In genomic region chr7:46002748-46003147, GRCm38 (mm10) we compare ENCODE assay signal across 18 mouse cellular contexts. TPM values are rescaled to one million over a fixed set of nuclear protein-coding genes. Genes with fewer than 3 reads are reported as not detected.
DNase-seq lines count a peak whose midpoint lies in the region; ATAC-seq and TF ChIP-seq lines count a peak whose summit lies in the region.
"Had no signal": no experiment of that assay in that cellular context is flagged by ENCODE, and none has a peak within 500 bp of the region (broad histone marks: within the 10 kb centered on the region; RNA-seq: fewer than 3 reads in every experiment).

No protein-coding gene starts in this region.

- intact Hi-C loops in left cerebral cortex, adult 2 months (cut with DNase I), result no loop called here
- intact Hi-C loops in left cerebral cortex, postnatal 14 days (cut with DNase I), result no loop called here

- no peaks in the 10 kb centered on the region for H3K4me1 ChIP-seq in ES-Bruce4 (ENCODE audit: control insufficient read depth, insufficient read depth, low read length)
- H3K4me1 ChIP-seq in intestine, postnatal 0 days (replicated peaks; ENCODE audit: control insufficient read depth, insufficient read depth, low read length), result no peaks in the 10 kb centered on the region
- H3K4me1 ChIP-seq: limb, embryonic 13.5 days; stomach, embryonic 15.5 days had no signal

- peak; percentile 46; the same call in 1 of the 2 replicates for ATAC-seq in intestine, postnatal 0 days
- ATAC-seq: forebrain, embryonic 14.5 days had no signal

- H3K9ac ChIP-seq in ES-Bruce4 (ENCODE audit: low read depth, poor library complexity, severe bottlenecking), result no peak overlapping the region
- H3K9ac ChIP-seq in intestine, postnatal 0 days (ENCODE audit: low read depth, low read length), result no peak overlapping the region
- H3K9ac ChIP-seq: limb, embryonic 13.5 days; stomach, embryonic 15.5 days had no signal

- no peaks in the 10 kb centered on the region for H3K27me3 ChIP-seq in ES-Bruce4 (ENCODE audit: control insufficient read depth, insufficient read depth, low read length, poor library complexity, severe bottlenecking)
- H3K27me3 ChIP-seq in intestine, postnatal 0 days (replicated peaks; ENCODE audit: control insufficient read depth, insufficient read depth, low read length), result no peaks in the 10 kb centered on the region
- H3K27me3 ChIP-seq: limb, embryonic 13.5 days; stomach, embryonic 15.5 days had no signal

- peak; percentile 57 for TF ChIP-seq CTCF in left cerebral cortex, adult 2 months (IDR thresholded peaks at IDR 0.05)
- peak; percentile 15 for TF ChIP-seq CTCF in ES-Bruce4 (IDR thresholded peaks at IDR 0.05; ENCODE audit: low read depth, low read length)
- peak; percentile 60 for TF ChIP-seq CTCF in intestine, postnatal 0 days (IDR thresholded peaks at IDR 0.05; ENCODE audit: low read depth)

- no peaks in the 10 kb centered on the region for H3K9me3 ChIP-seq in ES-Bruce4 (replicated peaks; ENCODE audit: control insufficient read depth, insufficient read depth, low read length, poor library complexity, severe bottlenecking)
- no peaks in the 10 kb centered on the region for H3K9me3 ChIP-seq in intestine, postnatal 0 days (ENCODE audit: control insufficient read depth)
- H3K9me3 ChIP-seq: limb, embryonic 13.5 days; stomach, embryonic 15.5 days had no signal

- H3K4me3 ChIP-seq in left cerebral cortex, adult 2 months, result no peak overlapping the region
- H3K4me3 ChIP-seq in ES-Bruce4 (ENCODE audit: low read depth, low read length), result no peak overlapping the region
- H3K4me3 ChIP-seq in intestine, postnatal 0 days (ENCODE audit: low read depth, low read length), result no peak overlapping the region
- H3K4me3 ChIP-seq: limb, embryonic 13.5 days; stomach, embryonic 15.5 days had no signal

- TF ChIP-seq EP300 in ES-Bruce4 (IDR thresholded peaks at IDR 0.05; ENCODE audit: insufficient read depth, low read depth, low read length), result no peak

- TF ChIP-seq POLR2A in ES-Bruce4 (IDR thresholded peaks at IDR 0.05; ENCODE audit: insufficient read depth, low read length), result no peak

- H3K27ac ChIP-seq in left cerebral cortex, adult 2 months, result no peak overlapping the region
- no peak overlapping the region for H3K27ac ChIP-seq in ES-Bruce4 (ENCODE audit: insufficient read depth, low read length)
- H3K27ac ChIP-seq in intestine, postnatal 0 days (ENCODE audit: low read depth, low read length), result no peak overlapping the region
- H3K27ac ChIP-seq: limb, embryonic 13.5 days; stomach, embryonic 15.5 days had no signal

- no peak overlapping the region for H3K4me2 ChIP-seq in intestine, postnatal 0 days (replicated peaks; ENCODE audit: low read depth)
- H3K4me2 ChIP-seq: heart, embryonic 11.5 days; limb, embryonic 13.5 days; stomach, embryonic 15.5 days had no signal

- 41% methylated on average over 4 of the region's 4 CpGs for WGBS in intestine, postnatal 0 days

- H3K36me3 ChIP-seq in ES-Bruce4 (ENCODE audit: control insufficient read depth, insufficient read depth, low read length, poor library complexity, severe bottlenecking), result no peaks in the 10 kb centered on the region
- peaks cover 5% of the 10 kb centered on the region; the same call in 1 of the 2 replicates for H3K36me3 ChIP-seq in intestine, postnatal 0 days (ENCODE audit: control insufficient read depth, insufficient read depth)
- H3K36me3 ChIP-seq: limb, embryonic 13.5 days; stomach, embryonic 15.5 days had no signal

- DNase-seq in left cerebral cortex, adult 2 months (ENCODE audit: extremely low spot score in 1 of 2, low spot score in 2 of 2), result no peak
- DNase-seq in left cerebral cortex, postnatal 14 days (ENCODE audit: low spot score in 2 of 2), result no peak
- peak; percentile 37 for DNase-seq in A20 (ENCODE audit: low read depth, low spot score)
- DNase-seq in cerebellum, adult 8-10 months, result no peak
- no peak for DNase-seq in embryo, embryonic 10.5 days (ENCODE audit: low spot score)
- DNase-seq: embryo, embryonic 11 days; gastrocnemius, postnatal 14 days; heart, postnatal 4 days; kidney, postnatal 25 days; layer of hippocampus, postnatal 36 days; lung, postnatal 36 days; midbrain, embryonic 14.5 days had no signal

RNA-seq across cellular contexts. Expression of gene Abcc6, which starts 27.4 kb away (rescaled TPM):
- total RNA-seq in left cerebral cortex, adult 2 months (2021), result 1 to 10 TPM; 1.4 to 2.1 TPM
- 1 to 10 TPM; 5.2 to 5.9 TPM for total RNA-seq in left cerebral cortex, postnatal 14 days (2021)
- not detected in 2 replicates for polyA plus RNA-seq in ES-Bruce4 (2011; ENCODE audit: insufficient read depth, insufficient read length, low read depth, missing spikeins)
- 5.3 and 7.1 TPM in 2 replicates for polyA plus RNA-seq in intestine, postnatal 0 days (2015; fragmentation: Nextera tagmentation; extraction: Ambion mirVana)
- total RNA-seq: heart, postnatal 4 days had no signal

RNA-seq across cellular contexts. Expression of gene Nomo1, which starts 30.8 kb away (rescaled TPM):
- total RNA-seq in left cerebral cortex, adult 2 months (2021), result 100 to 1,000 TPM; 102 to 105 TPM
- total RNA-seq in left cerebral cortex, postnatal 14 days (2021), result 100 to 1,000 TPM; 120 TPM
- 130 and 134 TPM in 2 replicates for polyA plus RNA-seq in ES-Bruce4 (2011; ENCODE audit: insufficient read depth, insufficient read length, low read depth, missing spikeins)
- 34.4 and 37.3 TPM in 2 replicates for polyA plus RNA-seq in intestine, postnatal 0 days (2015; fragmentation: Nextera tagmentation; extraction: Ambion mirVana)
